Mouse (Mus musculus) lung, adult 10 weeks (tissue): ENCODE results near the gene Muc20. TPM values are rescaled to one million over a fixed set of nuclear protein-coding genes. Genes with fewer than 3 reads are reported as not detected.

ENCODE experiments used
- polyA plus RNA-seq: library from polyadenylated mRNA; stranded (reverse); fragments of 350-450 nt; fragmentation: Illumina TruSeq; extraction: RNeasy Lipid Tissue Mini Kit (QIAGEN cat#74804); gene quantifications from one replicate; pipeline ENCODE4 v1.2.3, GENCODE M21; 2014; ENCODE audit warnings: low read depth, low replicate concordance; ENCODE audit not compliant: insufficient read depth

The Muc20 gene
- polyA plus RNA-seq, result 5.4 TPM

GRCm38 (mm10) chr16:32797426-32797689, at the start of gene Muc20:
Gene Muc20, minus strand, starts transcription at chr16:32797435.

GRCm38 (mm10) chr16:32810321-32810720, 13.1 kb upstream of the Muc20 start, which contains the start of gene Smbd1:
Gene Smbd1, minus strand, starts transcription at chr16:32810477.

GRCm38 (mm10) chr16:32735586-32735985, 61.6 kb downstream of the Muc20 start, which contains the start of gene Muc4:
Gene Muc4, plus strand, starts transcription at chr16:32735886.

Other genes with a start within 250 kb of the Muc20 start
- gene Tfrc, start 188.5 kb downstream of the Muc20 start, polyA plus RNA-seq, result 31.2 TPM
- 22.5 TPM for gene Tnk2, start 153.6 kb downstream of the Muc20 start, polyA plus RNA-seq
- gene Muc4, start 61.5 kb downstream of the Muc20 start, polyA plus RNA-seq, result 6.9 TPM
- gene Smbd1, start 13.0 kb upstream of the Muc20 start, polyA plus RNA-seq, result 2.7 TPM
- gene Fyttd1, start 80.1 kb upstream of the Muc20 start, polyA plus RNA-seq, result 20.1 TPM
- gene Rubcn, start 80.3 kb upstream of the Muc20 start, polyA plus RNA-seq, result 16.3 TPM
- 10.4 TPM for gene Lrch3, start 116.7 kb upstream of the Muc20 start, polyA plus RNA-seq